Mouse (Mus musculus) neutrophil, adult 5-6 weeks (primary cell): ENCODE measurements at regions not wholly inside any gene's neighbourhood (a gene's known extent, or its start where the extent isn't known, plus 50 kb on each side); places are given as distances from the start of the nearest gene placed in this dataset.

Source experiments
- ATAC-seq: fragments of 151-379, 151-347 bp; 2 replicates; pipeline ENCODE4 v1.8.0; 2017; ENCODE audit warnings: mild to moderate bottlenecking, moderate TSS enrichment; ENCODE audit not compliant: insufficient number of reproducible peaks, poor library complexity, low FRiP score, severe bottlenecking; ENCODE audit errors: extremely low read depth

- ATAC-seq: no peak
Observed at GRCm38 (mm10) chr12:27150871-27151853, 191.2 kb downstream of the Sox11 start.

GRCm38 (mm10) chr12:27143310-27143709 lies 199.1 kb downstream of the Sox11 start:
- no peak for ATAC-seq

- ATAC-seq: no peak
Observed at GRCm38 (mm10) chr12:27140335-27140702, 202.1 kb downstream of the Sox11 start.

- no peak for ATAC-seq
Observed at GRCm38 (mm10) chr12:27139683-27140334, 202.6 kb downstream of the Sox11 start.

- no peak for ATAC-seq
Observed at GRCm38 (mm10) chr12:27138663-27139633, 203.4 kb downstream of the Sox11 start.

- ATAC-seq: no peak
Observed at GRCm38 (mm10) chr12:27135997-27136559, 206.3 kb downstream of the Sox11 start.

- no peak for ATAC-seq
Observed at GRCm38 (mm10) chr12:27130544-27130943, 211.8 kb downstream of the Sox11 start.

GRCm38 (mm10) chr12:27127054-27127605 lies 215.2 kb downstream of the Sox11 start:
- no peak for ATAC-seq

- no peak for ATAC-seq
Observed at GRCm38 (mm10) chr12:27118581-27118980, 223.8 kb downstream of the Sox11 start.

- no peak for ATAC-seq
Observed at GRCm38 (mm10) chr12:27115392-27115791, 227.0 kb downstream of the Sox11 start.

- no peak for ATAC-seq
Observed at GRCm38 (mm10) chr12:27104925-27105571, 237.3 kb downstream of the Sox11 start.

- ATAC-seq: no peak
Observed at GRCm38 (mm10) chr12:27102996-27103395, 239.4 kb downstream of the Sox11 start.

GRCm38 (mm10) chr12:27089206-27089605 lies 253.2 kb downstream of the Sox11 start:
- ATAC-seq: no peak

GRCm38 (mm10) chr12:27085890-27086289 lies 256.5 kb downstream of the Sox11 start:
- no peak for ATAC-seq

GRCm38 (mm10) chr12:27083645-27084550 lies 258.5 kb downstream of the Sox11 start:
- no peak for ATAC-seq

GRCm38 (mm10) chr12:27083089-27083488 lies 259.3 kb downstream of the Sox11 start:
- ATAC-seq: no peak

GRCm38 (mm10) chr12:27082624-27083023 lies 259.8 kb downstream of the Sox11 start:
- ATAC-seq: no peak
